Mouse (Mus musculus) liver, embryonic 11.5 days (tissue): ENCODE data around the gene Pdlim1. TPM values are rescaled to one million over a fixed set of nuclear protein-coding genes. Genes with fewer than 3 reads are reported as not detected.

Experiments
- ATAC-seq: fragments of 200-750 bp; cut with Nextera tagmentation; replicated peaks from 2 replicates; pipeline ENCODE4 v1.8.0; 2017; ENCODE audit warnings: moderate number of reproducible peaks, mild to moderate bottlenecking, moderate TSS enrichment, moderate library complexity; ENCODE audit not compliant: low FRiP score
- DNase-seq: peaks from one replicate; pipeline ENCODE4 v3.0.0-alpha.2; 2017; ENCODE audit warnings: low spot score
- H3K27ac ChIP-seq: fragments of 300-500 bp; sonication (generic); 2 replicates; pipeline ENCODE4 v1.5.1; 2014; ENCODE audit warnings: mild to moderate bottlenecking, low read depth, low read length, control low read depth
- H3K27me3 ChIP-seq: fragments of 300-500 bp; sonication (generic); replicated peaks from 2 replicates; pipeline ENCODE4 v1.6.1; 2014; ENCODE audit warnings: low read length, mixed read lengths; ENCODE audit not compliant: control insufficient read depth, insufficient read depth
- H3K36me3 ChIP-seq: fragments of 300-500 bp; sonication (generic); 2 replicates; pipeline ENCODE4 v1.6.1; 2014; ENCODE audit warnings: mild to moderate bottlenecking, low read length, moderate library complexity, mixed read lengths; ENCODE audit not compliant: control insufficient read depth, insufficient read depth
- H3K4me1 ChIP-seq: fragments of 300-500 bp; sonication (generic); replicated peaks from 2 replicates; pipeline ENCODE4 v1.6.1; 2014; ENCODE audit warnings: low read length, mixed read lengths; ENCODE audit not compliant: control insufficient read depth, insufficient read depth
- H3K4me2 ChIP-seq: fragments of 300-500 bp; sonication (generic); 2 replicates; pipeline ENCODE4 v1.6.1; 2014; ENCODE audit warnings: mild to moderate bottlenecking, control low read depth, moderate library complexity
- H3K4me3 ChIP-seq: fragments of 300-500 bp; sonication (generic); 2 replicates; pipeline ENCODE4 v1.5.1; 2014; ENCODE audit warnings: low read depth, low read length, control low read depth
- H3K9ac ChIP-seq: fragments of 300-500 bp; sonication (generic); 2 replicates; pipeline ENCODE4 v1.6.1; 2014; ENCODE audit warnings: low read depth, low read length, control low read depth
- H3K9me3 ChIP-seq: fragments of 300-500 bp; sonication (generic); 2 replicates; pipeline ENCODE4 v1.6.1; 2016; ENCODE audit warnings: low read length, inconsistent platforms, mixed read lengths; ENCODE audit not compliant: control insufficient read depth
- WGBS: fragments of 180-500 bp; shearing (Covaris S2); extraction: QIAGEN DNeasy Blood & Tissue Kit; methylation state at CpG from one replicate; pipeline ENCODE4 v1.1.7; 2014; 5-methylcytosine and 5-hydroxymethylcytosine counted together
- polyA plus RNA-seq: library from polyadenylated mRNA; unstranded; fragments of >200 nt; fragmentation: Nextera tagmentation; extraction: Ambion mirVana; gene quantifications from 2 replicates; pipeline ENCODE4 v1.2.1, GENCODE M21; 2014

The Pdlim1 gene
- polyA plus RNA-seq, 1 experiment from 2014 or later, result 118 TPM

GRCm38 (mm10) chr19:40297078-40297797, 25.6 kb upstream of the Pdlim1 start:
- Histone ChIP-seq H3K9ac (peak overlapping the region; percentile 58), H3K36me3 (no peaks in the 10 kb centered on the region), H3K27ac (peak overlapping the region; percentile 90), H3K4me1 (peaks cover 27% of the 10 kb centered on the region), H3K27me3 (no peaks in the 10 kb centered on the region), H3K4me2 (peak overlapping the region; percentile 61), H3K9me3 (no peaks in the 10 kb centered on the region), H3K4me3 (peak overlapping the region; percentile 25; the same call in 1 of the 2 replicates)
- ATAC-seq (peak; percentile 99), DNase-seq (peak; percentile 49)
- WGBS, result 49% methylated on average over 7 of the region's 7 CpGs

- no peaks in the 10 kb centered on the region for H3K9me3 ChIP-seq
- no peaks in the 10 kb centered on the region for H3K27me3 ChIP-seq
- no peak overlapping the region for H3K4me2 ChIP-seq
- H3K27ac ChIP-seq, result no peak overlapping the region
- H3K4me3 ChIP-seq, result no peak overlapping the region
- 46% methylated on average over 1 of the region's 1 CpGs for WGBS
- ATAC-seq, result no peak
- peaks cover 27% of the 10 kb centered on the region for H3K4me1 ChIP-seq
- no peak for DNase-seq
- no peaks in the 10 kb centered on the region for H3K36me3 ChIP-seq
- no peak overlapping the region for H3K9ac ChIP-seq
Observed at GRCm38 (mm10) chr19:40294231-40294630, 22.6 kb upstream of the Pdlim1 start.

GRCm38 (mm10) chr19:40293791-40294190, 22.1 kb upstream of the Pdlim1 start:
- Histone ChIP-seq H3K27me3 (no peaks in the 10 kb centered on the region), H3K4me1 (peaks cover 26% of the 10 kb centered on the region), H3K4me3 (no peak overlapping the region), H3K36me3 (no peaks in the 10 kb centered on the region), H3K9me3 (no peaks in the 10 kb centered on the region), H3K27ac (no peak overlapping the region), H3K4me2 (no peak overlapping the region), H3K9ac (no peak overlapping the region)
- WGBS, result 94% methylated on average over 6 of the region's 6 CpGs
- ATAC-seq (no peak), DNase-seq (no peak)

GRCm38 (mm10) chr19:40290099-40290724, 18.6 kb upstream of the Pdlim1 start:
- Histone ChIP-seq H3K36me3 (no peaks in the 10 kb centered on the region), H3K4me1 (no peaks in the 10 kb centered on the region; the same call in 1 of the 2 replicates), H3K4me3 (no peak overlapping the region), H3K9ac (no peak overlapping the region), H3K9me3 (no peaks in the 10 kb centered on the region), H3K4me2 (no peak overlapping the region), H3K27me3 (no peaks in the 10 kb centered on the region), H3K27ac (no peak overlapping the region)
- WGBS, result 83% methylated on average over 6 of the region's 6 CpGs
- DNase-seq, result no peak
- ATAC-seq, result no peak

GRCm38 (mm10) chr19:40288415-40288814, 16.8 kb upstream of the Pdlim1 start:
- WGBS, result 92% methylated on average over 9 of the region's 9 CpGs
- no peak overlapping the region for H3K27ac ChIP-seq

GRCm38 (mm10) chr19:40284704-40285103, 13.1 kb upstream of the Pdlim1 start:
- no peak for DNase-seq
- H3K4me3 ChIP-seq, result no peak overlapping the region
- no peak overlapping the region for H3K27ac ChIP-seq
- no peaks in the 10 kb centered on the region for H3K4me1 ChIP-seq
- H3K9me3 ChIP-seq, result no peaks in the 10 kb centered on the region
- H3K9ac ChIP-seq, result no peak overlapping the region
- H3K36me3 ChIP-seq, result no peaks in the 10 kb centered on the region
- 81% methylated on average over 2 of the region's 2 CpGs for WGBS
- no peak for ATAC-seq
- H3K27me3 ChIP-seq, result no peaks in the 10 kb centered on the region
- no peak overlapping the region for H3K4me2 ChIP-seq

More at GRCm38 (mm10) chr19:40288415-40288814, 16.8 kb upstream of the Pdlim1 start:
- no peaks in the 10 kb centered on the region for H3K9me3 ChIP-seq
- ATAC-seq (no peak), DNase-seq (no peak)
- H3K4me3 ChIP-seq, result no peak overlapping the region
- no peaks in the 10 kb centered on the region for H3K27me3 ChIP-seq
- no peaks in the 10 kb centered on the region for H3K36me3 ChIP-seq
- H3K4me1 ChIP-seq, result no peaks in the 10 kb centered on the region
- H3K4me2 ChIP-seq, result no peak overlapping the region
- no peak overlapping the region for H3K9ac ChIP-seq

- Histone ChIP-seq H3K27me3 (no peaks in the 10 kb centered on the region), H3K36me3 (no peaks in the 10 kb centered on the region), H3K4me3 (no peak overlapping the region), H3K27ac (no peak overlapping the region), H3K4me1 (no peaks in the 10 kb centered on the region), H3K9ac (no peak overlapping the region), H3K9me3 (no peaks in the 10 kb centered on the region), H3K4me2 (no peak overlapping the region)
- no peak for ATAC-seq
- 54% methylated on average over 2 of the region's 2 CpGs for WGBS
- DNase-seq, result no peak
Observed at GRCm38 (mm10) chr19:40283415-40283814, 11.8 kb upstream of the Pdlim1 start.

- Histone ChIP-seq H3K4me3 (no peak overlapping the region), H3K4me1 (no peaks in the 10 kb centered on the region), H3K4me2 (no peak overlapping the region), H3K36me3 (no peaks in the 10 kb centered on the region), H3K9me3 (0 out of 2 replicates have a peak, but pooled peaks cover 2% of the 10 kb centered on the region), H3K27me3 (no peaks in the 10 kb centered on the region), H3K9ac (no peak overlapping the region), H3K27ac (0 out of 2 replicates have a peak overlapping the region, but pooled peaks have one; percentile 5)
- DNase-seq (no peak), ATAC-seq (0 out of 2 replicates have a peak, but pooled peaks have one; percentile 51)
- WGBS, result 58% methylated on average over 8 of the region's 8 CpGs
Observed at GRCm38 (mm10) chr19:40278372-40279023, 6.9 kb upstream of the Pdlim1 start.
